Mouse (Mus musculus): Measurements from ENCODE around the gene Filip1l. TPM values are rescaled to one million over a fixed set of nuclear protein-coding genes. Genes with fewer than 3 reads are reported as not detected.

Gene Filip1l
- polyA plus RNA-seq, 1 experiment from 2014 or later = 26.0 TPM

DNA sequence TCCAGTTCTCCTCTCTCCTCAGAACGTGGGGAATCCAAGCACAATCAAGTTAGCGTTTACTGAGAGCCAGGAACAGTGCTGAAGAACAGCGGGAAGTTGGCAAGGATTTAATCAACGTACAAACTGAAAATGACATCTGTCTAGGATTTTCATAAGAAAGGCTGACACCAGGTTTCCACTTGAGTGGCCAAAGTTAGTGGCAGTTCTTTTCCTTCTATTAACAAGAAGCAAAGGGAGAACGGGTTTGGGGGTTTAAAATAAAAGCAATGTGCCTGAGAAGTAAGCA lies 12.3 kb upstream of the Filip1l start:
- Histone ChIP-seq H3K27ac (ENCODE audit: low read depth, low read length) (no peak overlapping the region), H3K4me3 (ENCODE audit: low read depth, low read length) (no peak overlapping the region), H3K27me3 (ENCODE audit: control insufficient read depth, insufficient read depth, low read length) (no peaks in the 10 kb centered on the region), H3K4me2 (no peak overlapping the region), H3K4me1 (ENCODE audit: control insufficient read depth, insufficient read depth, low read length) (no peaks in the 10 kb centered on the region), H3K9me3 (replicated peaks; ENCODE audit: control insufficient read depth, low read length) (no peaks in the 10 kb centered on the region), H3K36me3 (ENCODE audit: control insufficient read depth, insufficient read depth, low read length) (no peaks in the 10 kb centered on the region), H3K9ac (ENCODE audit: low read depth, low read length) (no peak overlapping the region)
- ATAC-seq (replicated peaks; ENCODE audit: insufficient number of reproducible peaks, low FRiP score, low TSS enrichment) = no peak
- WGBS (ENCODE audit: insufficient replicate concordance) = 66% methylated on average over 5 of the region's 5 CpGs

DNA sequence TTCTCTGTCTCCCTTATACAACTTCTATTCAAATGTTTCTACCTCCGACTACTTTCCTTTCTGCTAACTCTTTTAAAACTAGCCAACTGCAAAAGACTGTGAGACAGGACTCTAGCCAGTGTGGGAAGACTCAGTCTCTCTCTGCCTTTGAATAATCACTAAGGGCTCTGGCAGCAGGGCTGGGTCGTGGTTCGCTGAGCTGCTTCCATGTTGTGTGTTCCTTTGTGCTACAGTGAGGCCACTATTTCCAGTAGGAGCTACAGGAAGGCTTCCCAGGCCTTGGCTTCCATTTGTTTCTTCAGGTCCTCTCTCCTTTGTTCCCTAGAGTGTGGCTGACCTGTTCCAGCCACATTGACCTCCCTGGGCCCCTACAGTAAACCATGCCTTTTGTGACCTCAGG lies 6.6 kb upstream of the Filip1l start:
- H3K27me3 ChIP-seq (ENCODE audit: control insufficient read depth, insufficient read depth, low read length) = no peaks in the 10 kb centered on the region
- ATAC-seq (replicated peaks; ENCODE audit: insufficient number of reproducible peaks, low FRiP score, low TSS enrichment) = no peak
- no peak overlapping the region for H3K9ac ChIP-seq (ENCODE audit: low read depth, low read length)
- H3K27ac ChIP-seq (ENCODE audit: low read depth, low read length) = no peak overlapping the region
- H3K4me2 ChIP-seq = no peak overlapping the region
- H3K9me3 ChIP-seq (replicated peaks; ENCODE audit: control insufficient read depth, low read length) = no peaks in the 10 kb centered on the region
- WGBS (ENCODE audit: insufficient replicate concordance) = 86% methylated on average over 3 of the region's 3 CpGs
- no peak overlapping the region for H3K4me3 ChIP-seq (ENCODE audit: low read depth, low read length)
- no peaks in the 10 kb centered on the region for H3K36me3 ChIP-seq (ENCODE audit: control insufficient read depth, insufficient read depth, low read length)
- no peaks in the 10 kb centered on the region for H3K4me1 ChIP-seq (ENCODE audit: control insufficient read depth, insufficient read depth, low read length)

DNA sequence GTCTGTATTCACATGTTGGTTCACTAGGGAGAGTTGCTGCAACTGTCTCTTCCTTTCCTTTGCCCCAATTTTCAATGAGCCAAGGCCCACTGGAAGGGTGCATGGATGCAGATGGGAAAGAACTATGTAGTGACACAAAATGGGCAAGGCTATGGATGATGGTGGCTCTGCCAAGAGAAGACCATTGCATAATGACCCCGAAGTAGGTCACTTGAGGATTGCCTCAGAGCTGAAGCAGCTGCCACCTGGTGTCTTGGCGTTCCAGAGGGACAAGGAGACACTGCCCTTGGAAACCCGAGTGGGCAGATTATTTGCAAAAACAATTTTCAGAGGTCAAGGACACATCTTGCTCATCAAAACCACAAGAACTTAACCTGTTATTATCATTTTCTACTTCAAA lies 3.9 kb upstream of the Filip1l start:
- Histone ChIP-seq H3K4me2 (no peak overlapping the region), H3K27ac (ENCODE audit: low read depth, low read length) (no peak overlapping the region), H3K4me1 (ENCODE audit: control insufficient read depth, insufficient read depth, low read length) (peaks cover 11% of the 10 kb centered on the region), H3K36me3 (ENCODE audit: control insufficient read depth, insufficient read depth, low read length) (no peaks in the 10 kb centered on the region), H3K27me3 (ENCODE audit: control insufficient read depth, insufficient read depth, low read length) (no peaks in the 10 kb centered on the region), H3K4me3 (ENCODE audit: low read depth, low read length) (no peak overlapping the region), H3K9ac (ENCODE audit: low read depth, low read length) (no peak overlapping the region), H3K9me3 (replicated peaks; ENCODE audit: control insufficient read depth, low read length) (no peaks in the 10 kb centered on the region)
- WGBS (ENCODE audit: insufficient replicate concordance) = 76% methylated on average over 3 of the region's 3 CpGs
- ATAC-seq (replicated peaks; ENCODE audit: insufficient number of reproducible peaks, low FRiP score, low TSS enrichment) = no peak

DNA sequence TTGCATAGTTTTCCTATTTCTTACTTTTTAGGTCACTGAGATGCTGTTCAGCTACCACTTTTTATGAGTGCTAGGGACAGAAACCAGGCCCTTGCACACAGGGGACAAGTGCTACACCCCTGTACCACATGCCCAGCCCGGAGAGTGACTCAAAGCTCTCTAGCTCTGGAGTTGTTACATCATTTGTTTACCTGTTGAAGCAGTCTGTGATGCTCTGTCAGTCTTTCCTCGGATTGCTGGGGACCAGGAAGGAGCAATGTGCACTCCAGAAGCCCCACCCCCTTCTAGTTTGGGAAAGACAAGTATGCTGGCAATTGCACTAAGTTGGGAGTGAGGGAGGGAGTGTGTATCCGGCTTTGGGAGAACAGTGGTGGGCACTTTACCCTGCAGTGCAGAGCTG lies 3.2 kb upstream of the Filip1l start:
- Histone ChIP-seq H3K36me3 (ENCODE audit: control insufficient read depth, insufficient read depth, low read length) (no peaks in the 10 kb centered on the region), H3K27ac (ENCODE audit: low read depth, low read length) (no peak overlapping the region), H3K4me1 (ENCODE audit: control insufficient read depth, insufficient read depth, low read length) (peaks cover 11% of the 10 kb centered on the region), H3K4me3 (ENCODE audit: low read depth, low read length) (no peak overlapping the region), H3K9ac (ENCODE audit: low read depth, low read length) (no peak overlapping the region), H3K4me2 (no peak overlapping the region), H3K9me3 (replicated peaks; ENCODE audit: control insufficient read depth, low read length) (no peaks in the 10 kb centered on the region), H3K27me3 (ENCODE audit: control insufficient read depth, insufficient read depth, low read length) (no peaks in the 10 kb centered on the region)
- 28% methylated on average over 3 of the region's 3 CpGs for WGBS (ENCODE audit: insufficient replicate concordance)
- no peak for ATAC-seq (replicated peaks; ENCODE audit: insufficient number of reproducible peaks, low FRiP score, low TSS enrichment)

DNA sequence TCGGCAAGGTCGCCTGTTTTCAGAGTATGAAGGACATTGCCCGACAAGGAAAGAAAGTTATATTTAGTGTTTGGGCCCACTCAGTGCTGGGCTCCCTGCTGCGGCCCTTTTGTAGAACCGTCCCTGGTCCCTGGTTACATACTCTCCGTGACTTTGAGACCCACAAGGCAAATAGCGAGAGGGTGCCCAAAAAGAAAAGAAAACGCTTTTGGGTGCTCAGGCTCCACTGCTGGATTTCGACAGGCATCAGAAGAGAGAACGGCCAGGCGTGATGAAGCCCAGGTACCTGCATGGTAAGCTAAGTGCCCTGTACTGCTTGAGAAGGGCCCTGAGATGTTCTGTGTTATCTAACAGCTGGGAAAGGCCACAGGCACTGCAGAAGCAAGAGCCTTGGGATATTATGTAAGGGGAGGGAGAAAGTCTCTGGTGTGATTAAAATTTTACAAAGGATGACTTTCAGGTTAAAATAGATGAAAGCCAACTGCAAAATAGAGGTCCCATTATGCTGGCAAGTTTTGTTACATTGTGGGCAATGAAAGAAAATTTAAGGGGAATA lies 351 bp downstream of the Filip1l start:
- Histone ChIP-seq H3K9me3 (replicated peaks; ENCODE audit: control insufficient read depth, low read length) (no peaks in the 10 kb centered on the region), H3K27me3 (ENCODE audit: control insufficient read depth, insufficient read depth, low read length) (no peaks in the 10 kb centered on the region), H3K4me2 (peak overlapping the region; percentile 39), H3K4me1 (ENCODE audit: control insufficient read depth, insufficient read depth, low read length) (peaks cover 25% of the 10 kb centered on the region), H3K36me3 (ENCODE audit: control insufficient read depth, insufficient read depth, low read length) (no peaks in the 10 kb centered on the region), H3K4me3 (ENCODE audit: low read depth, low read length) (no peak overlapping the region), H3K9ac (ENCODE audit: low read depth, low read length) (peak overlapping the region; percentile 50; the same call in 1 of the 2 replicates), H3K27ac (ENCODE audit: low read depth, low read length) (peak overlapping the region; percentile 70)
- WGBS (ENCODE audit: insufficient replicate concordance) = 57% methylated on average over 11 of the region's 11 CpGs
- ATAC-seq (replicated peaks; ENCODE audit: insufficient number of reproducible peaks, low FRiP score, low TSS enrichment) = no peak

DNA sequence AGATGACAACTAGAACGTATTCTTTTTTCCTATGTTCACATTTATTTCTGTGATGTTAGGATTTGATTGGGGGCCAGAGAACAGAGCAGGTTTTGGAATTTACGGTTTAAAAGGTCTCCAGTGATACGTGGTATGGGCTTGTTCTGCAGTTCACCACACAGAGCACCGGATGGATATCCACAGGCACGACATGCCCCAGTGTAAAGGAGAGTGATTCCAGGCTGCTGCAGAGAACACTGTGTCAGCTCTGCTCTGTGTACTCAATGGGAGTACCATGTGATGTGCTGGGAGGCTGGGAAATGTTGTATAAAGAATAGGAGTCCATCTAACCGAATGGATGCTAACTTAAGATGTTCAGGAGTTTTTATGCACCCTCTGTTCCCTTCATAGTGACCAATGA lies 1.0 kb downstream of the Filip1l start:
- Histone ChIP-seq H3K27me3 (ENCODE audit: control insufficient read depth, insufficient read depth, low read length) (no peaks in the 10 kb centered on the region), H3K9ac (ENCODE audit: low read depth, low read length) (no peak overlapping the region), H3K9me3 (replicated peaks; ENCODE audit: control insufficient read depth, low read length) (no peaks in the 10 kb centered on the region), H3K36me3 (ENCODE audit: control insufficient read depth, insufficient read depth, low read length) (no peaks in the 10 kb centered on the region), H3K4me1 (ENCODE audit: control insufficient read depth, insufficient read depth, low read length) (peaks cover 25% of the 10 kb centered on the region), H3K27ac (ENCODE audit: low read depth, low read length) (peak overlapping the region; percentile 29; the same call in 1 of the 2 replicates), H3K4me3 (ENCODE audit: low read depth, low read length) (no peak overlapping the region), H3K4me2 (peak overlapping the region; percentile 16; the same call in 1 of the 2 replicates)
- WGBS (ENCODE audit: insufficient replicate concordance) = 58% methylated on average over 6 of the region's 6 CpGs
- no peak for ATAC-seq (replicated peaks; ENCODE audit: insufficient number of reproducible peaks, low FRiP score, low TSS enrichment)

DNA sequence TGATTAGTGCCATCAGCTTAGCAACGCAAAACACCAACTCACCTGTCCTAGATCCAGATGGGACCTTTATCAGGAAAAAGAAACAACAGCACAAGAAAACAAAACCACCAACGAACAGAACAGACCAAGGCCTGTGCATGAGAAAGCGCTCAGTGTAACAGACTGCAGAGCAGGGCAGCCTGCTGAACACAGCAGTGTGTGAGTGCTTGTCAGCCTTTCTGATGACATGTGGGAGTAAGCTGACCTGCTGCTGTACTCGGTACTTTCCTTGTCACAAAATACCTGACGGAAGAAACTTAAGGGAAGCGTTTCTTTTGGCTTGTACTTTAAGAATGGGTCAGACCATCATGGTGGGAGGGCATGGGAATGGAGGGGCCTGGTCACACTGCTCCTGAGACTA lies 3.6 kb downstream of the Filip1l start:
- 0 out of 2 replicates have a peak, but pooled peaks have one; percentile 43 for ATAC-seq (replicated peaks; ENCODE audit: insufficient number of reproducible peaks, low FRiP score, low TSS enrichment)
- Histone ChIP-seq H3K4me1 (ENCODE audit: control insufficient read depth, insufficient read depth, low read length) (peaks cover 25% of the 10 kb centered on the region), H3K27ac (ENCODE audit: low read depth, low read length) (peak overlapping the region; percentile 57), H3K4me2 (0 out of 2 replicates have a peak overlapping the region, but pooled peaks have one; percentile 8), H3K4me3 (ENCODE audit: low read depth, low read length) (no peak overlapping the region), H3K9me3 (replicated peaks; ENCODE audit: control insufficient read depth, low read length) (no peaks in the 10 kb centered on the region), H3K36me3 (ENCODE audit: control insufficient read depth, insufficient read depth, low read length) (no peaks in the 10 kb centered on the region), H3K9ac (ENCODE audit: low read depth, low read length) (peak overlapping the region; percentile 46; the same call in 1 of the 2 replicates), H3K27me3 (ENCODE audit: control insufficient read depth, insufficient read depth, low read length) (no peaks in the 10 kb centered on the region)
- 47% methylated on average over 6 of the region's 6 CpGs for WGBS (ENCODE audit: insufficient replicate concordance)

DNA sequence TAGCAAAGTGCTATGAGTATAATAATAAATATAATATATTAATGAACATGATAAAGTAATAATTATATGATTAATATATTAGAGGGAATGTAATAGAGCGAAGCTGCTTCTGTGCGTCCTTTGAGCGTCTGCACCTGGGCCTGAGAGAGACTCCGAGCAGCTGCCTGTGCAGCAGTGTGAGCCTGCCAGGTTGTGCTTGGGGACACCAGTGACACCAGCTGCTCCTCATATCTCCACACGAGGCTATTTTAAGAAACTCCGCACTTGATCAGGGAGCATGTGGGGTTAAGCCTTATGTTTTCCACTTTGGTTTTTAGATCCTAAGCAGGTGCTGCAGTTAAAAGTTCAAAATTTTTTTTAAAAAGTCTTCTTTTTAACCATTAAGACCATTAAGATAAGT lies 4.1 kb downstream of the Filip1l start:
- no peak for ATAC-seq (replicated peaks; ENCODE audit: insufficient number of reproducible peaks, low FRiP score, low TSS enrichment)
- H3K27ac ChIP-seq (ENCODE audit: low read depth, low read length) = peak overlapping the region; percentile 57; the same call in 1 of the 2 replicates

DNA sequence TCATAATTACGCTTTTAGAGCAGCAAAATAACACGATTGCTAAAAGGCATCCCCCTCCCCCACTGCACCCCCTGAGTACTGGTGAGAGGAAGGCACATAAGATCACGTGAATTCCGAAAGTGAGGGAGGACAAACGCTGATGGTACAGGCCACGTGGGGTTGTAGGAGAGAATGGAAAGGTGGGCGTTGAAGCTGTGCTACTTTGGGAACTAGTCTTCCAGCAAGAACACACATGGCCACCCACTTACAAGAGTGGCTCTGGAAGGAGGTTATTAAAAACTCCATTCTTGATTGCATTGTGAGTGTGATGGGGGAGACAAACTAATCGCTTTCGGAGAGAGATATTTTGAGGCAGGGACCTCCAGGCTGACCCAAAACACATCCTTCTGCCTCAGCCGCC lies 6.4 kb downstream of the Filip1l start:
- H3K27ac ChIP-seq (ENCODE audit: low read depth, low read length) = no peak overlapping the region
- no peak overlapping the region for H3K9ac ChIP-seq (ENCODE audit: low read depth, low read length)
- H3K4me3 ChIP-seq (ENCODE audit: low read depth, low read length) = no peak overlapping the region
- H3K36me3 ChIP-seq (ENCODE audit: control insufficient read depth, insufficient read depth, low read length) = no peaks in the 10 kb centered on the region
- no peak overlapping the region for H3K4me2 ChIP-seq
- no peak for ATAC-seq (replicated peaks; ENCODE audit: insufficient number of reproducible peaks, low FRiP score, low TSS enrichment)
- no peaks in the 10 kb centered on the region for H3K9me3 ChIP-seq (replicated peaks; ENCODE audit: control insufficient read depth, low read length)
- 83% methylated on average over 10 of the region's 10 CpGs for WGBS (ENCODE audit: insufficient replicate concordance)
- H3K4me1 ChIP-seq (ENCODE audit: control insufficient read depth, insufficient read depth, low read length) = peaks cover 20% of the 10 kb centered on the region
- no peaks in the 10 kb centered on the region for H3K27me3 ChIP-seq (ENCODE audit: control insufficient read depth, insufficient read depth, low read length)

More for the DNA sequence above, 4.1 kb downstream of the Filip1l start:
- Histone ChIP-seq H3K4me2 (0 out of 2 replicates have a peak overlapping the region, but pooled peaks have one; percentile 8), H3K9me3 (replicated peaks; ENCODE audit: control insufficient read depth, low read length) (no peaks in the 10 kb centered on the region), H3K36me3 (ENCODE audit: control insufficient read depth, insufficient read depth, low read length) (no peaks in the 10 kb centered on the region), H3K4me3 (ENCODE audit: low read depth, low read length) (no peak overlapping the region), H3K27me3 (ENCODE audit: control insufficient read depth, insufficient read depth, low read length) (no peaks in the 10 kb centered on the region), H3K9ac (ENCODE audit: low read depth, low read length) (no peak overlapping the region), H3K4me1 (ENCODE audit: control insufficient read depth, insufficient read depth, low read length) (peaks cover 24% of the 10 kb centered on the region)
- 56% methylated on average over 6 of the region's 6 CpGs for WGBS (ENCODE audit: insufficient replicate concordance)

Measured in heart, embryonic 11.5 days (tissue).